Mouse (Mus musculus): Measurements from ENCODE around the gene Hs3st4.

Hs3st4 gene

GRCm38 (mm10) chr7:124150901-124151300 lies 168.2 kb downstream of the Hs3st4 start:
- DNase-seq: no peak

GRCm38 (mm10) chr7:124163301-124163700 lies 180.6 kb downstream of the Hs3st4 start:
- DNase-seq: no peak

DNA sequence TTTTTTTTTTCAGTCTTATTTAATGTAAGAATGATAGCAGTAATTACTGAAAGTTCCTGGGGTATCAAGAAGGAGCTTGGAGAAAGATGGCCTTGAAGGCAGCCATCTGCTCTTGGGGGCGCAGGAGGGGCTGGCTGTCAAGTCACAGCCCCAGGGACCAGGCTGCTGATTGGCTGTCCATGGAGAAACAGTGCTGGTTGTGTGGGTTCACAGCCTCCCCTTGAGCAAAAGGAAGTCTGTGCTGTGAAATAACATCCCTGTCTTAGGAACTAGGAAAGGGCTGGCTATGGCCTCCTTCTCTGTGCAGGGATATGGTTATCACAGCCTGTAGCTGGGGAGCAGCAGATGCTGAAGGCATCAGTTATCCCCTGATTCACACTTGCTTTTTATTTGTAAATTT lies 183.6 kb downstream of the Hs3st4 start:
- no peak for DNase-seq

DNA sequence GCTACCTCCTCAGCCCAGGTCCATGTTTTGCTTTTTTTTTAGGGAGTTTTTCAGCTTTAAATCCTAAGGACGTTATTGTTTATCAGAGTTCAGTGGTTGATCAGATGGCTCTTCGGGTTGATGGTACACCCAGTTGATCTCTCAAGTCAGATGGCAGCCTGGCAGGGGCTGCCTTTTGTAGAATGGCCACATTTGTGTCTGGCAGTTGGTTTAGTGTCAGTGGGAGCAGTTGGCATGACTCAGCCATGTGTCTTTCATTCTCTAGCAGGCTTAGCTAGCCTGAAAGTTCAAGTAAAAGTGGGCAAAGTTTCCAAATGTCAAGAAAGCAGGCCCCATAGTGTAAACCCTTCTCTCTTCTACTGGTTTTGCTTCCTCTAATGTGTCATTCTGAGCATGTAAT lies 186.1 kb downstream of the Hs3st4 start:
- DNase-seq: no peak

- no peak for DNase-seq
Measured at GRCm38 (mm10) chr7:124170001-124170400, 187.3 kb downstream of the Hs3st4 start.

DNA sequence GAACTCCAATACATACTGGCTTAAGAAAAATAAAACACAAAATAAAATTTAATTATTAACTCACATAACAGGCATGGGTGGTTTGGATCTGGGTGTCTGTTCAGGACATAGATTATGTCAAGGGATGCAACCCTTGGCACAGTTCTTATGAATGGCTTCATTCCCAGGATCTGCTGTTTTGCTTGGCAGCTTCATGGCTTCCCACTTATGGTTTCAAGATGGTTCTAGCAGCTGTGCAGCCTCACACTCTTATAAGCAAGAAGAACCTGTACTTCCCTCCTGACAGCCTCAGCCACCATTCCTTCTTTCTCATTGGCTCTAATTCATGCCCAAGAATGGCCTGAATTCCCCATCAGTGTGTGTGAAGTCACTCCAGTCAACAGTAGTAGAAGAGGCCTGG lies 189.3 kb downstream of the Hs3st4 start:
- DNase-seq: peak; percentile 46

- DNase-seq: no peak
Measured at GRCm38 (mm10) chr7:124180926-124181325, 198.3 kb downstream of the Hs3st4 start.

- no peak for DNase-seq
Measured at GRCm38 (mm10) chr7:124184693-124185092, 202.0 kb downstream of the Hs3st4 start.

- no peak for DNase-seq
Measured at GRCm38 (mm10) chr7:124198811-124199570, 216.3 kb downstream of the Hs3st4 start.

DNA sequence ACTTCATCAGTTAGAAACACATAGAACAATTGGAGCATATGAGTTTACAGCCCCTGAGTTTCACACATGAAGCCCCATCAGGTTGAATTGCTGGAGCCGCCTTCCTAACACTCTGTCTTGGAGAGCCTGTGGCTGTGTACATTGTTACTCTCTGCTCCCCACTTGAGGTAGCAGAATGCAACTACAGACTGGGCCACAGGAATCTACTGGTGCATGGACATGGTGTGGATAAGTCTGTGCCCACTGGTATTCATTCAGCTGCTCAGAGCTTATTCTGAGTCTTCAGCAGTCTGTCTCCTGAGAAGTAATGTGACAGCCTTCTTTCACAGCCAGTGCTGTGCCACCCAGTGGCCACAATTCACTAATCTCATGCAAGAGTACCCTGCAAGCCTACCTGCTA lies 234.3 kb downstream of the Hs3st4 start:
- DNase-seq: no peak

- DNase-seq: no peak
Measured at GRCm38 (mm10) chr7:124220556-124220955, 237.9 kb downstream of the Hs3st4 start.

- DNase-seq: no peak
Measured at GRCm38 (mm10) chr7:124237896-124238670, 255.4 kb downstream of the Hs3st4 start.

DNA sequence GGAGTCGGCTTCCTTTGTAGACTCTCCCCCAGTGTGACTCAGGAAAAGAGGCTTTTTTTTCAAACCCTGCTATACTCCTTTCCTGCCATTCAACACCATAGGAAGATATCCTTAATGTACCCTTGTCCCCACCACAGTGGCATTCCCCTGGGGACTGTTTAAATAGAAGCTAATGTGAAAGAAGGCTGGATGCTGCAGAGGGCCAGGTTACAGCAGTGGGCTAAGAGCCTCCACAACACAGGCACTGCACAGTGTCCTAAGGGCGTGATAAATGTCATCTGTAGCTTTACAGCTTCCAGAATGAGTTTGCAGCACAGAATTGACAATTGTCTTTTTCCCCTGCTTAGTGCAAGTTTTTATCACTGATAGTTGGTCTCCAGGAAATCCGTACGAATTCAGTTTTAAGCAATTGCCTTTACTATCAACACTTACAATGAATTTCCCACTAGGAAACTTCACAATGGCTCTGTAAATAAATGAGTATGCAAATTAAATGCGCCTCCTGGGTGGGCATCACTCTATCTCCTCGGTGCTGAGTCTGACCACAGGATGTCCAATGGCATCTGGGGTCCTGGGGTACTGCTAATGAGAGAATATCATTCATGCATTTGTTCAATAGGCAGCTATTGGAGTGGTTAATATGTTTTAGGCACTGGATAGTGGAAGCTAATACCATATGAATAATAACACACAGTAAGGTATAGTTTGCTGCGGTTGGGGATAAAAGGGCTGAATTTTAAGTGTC lies 257.4 kb downstream of the Hs3st4 start:
- no peak for DNase-seq

DNA sequence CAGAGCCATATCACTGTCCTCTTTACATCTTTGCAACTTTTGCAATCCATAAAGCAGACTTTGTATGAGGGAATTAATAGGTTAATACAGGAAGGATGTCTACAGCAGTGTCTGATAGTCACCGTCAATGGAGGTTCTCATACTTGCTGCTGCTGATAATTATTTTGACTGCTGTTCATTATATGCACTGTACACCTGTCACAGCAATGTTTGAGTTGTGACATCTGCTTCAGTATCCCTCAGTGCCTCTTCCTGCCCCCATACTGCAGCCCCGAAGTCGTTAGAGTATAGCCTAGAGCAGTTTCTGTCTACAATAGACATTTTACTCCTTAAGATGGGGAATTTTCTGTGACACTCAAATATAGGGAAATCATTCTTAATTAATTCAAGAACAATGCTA lies 267.2 kb downstream of the Hs3st4 start:
- no peak for DNase-seq

DNA sequence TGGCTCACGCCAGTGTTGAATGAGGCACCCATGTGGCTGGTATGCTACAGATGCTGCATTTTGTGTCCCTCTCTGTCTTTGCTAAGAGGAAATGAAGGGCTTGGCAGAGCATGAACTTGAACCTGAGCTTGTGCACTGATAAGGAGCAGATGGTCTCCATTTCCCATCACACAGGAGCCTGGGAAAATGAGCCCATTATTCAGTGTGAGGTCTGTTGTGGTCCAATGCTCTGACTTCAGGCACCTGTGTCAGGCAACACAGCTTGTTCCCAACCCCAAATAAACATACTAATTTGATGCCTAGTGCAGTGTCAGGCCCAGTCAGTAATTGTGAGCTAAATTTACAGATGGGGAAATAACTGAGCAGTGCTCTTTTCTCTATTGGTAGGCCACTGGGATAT lies 267.9 kb downstream of the Hs3st4 start:
- no peak for DNase-seq

GRCm38 (mm10) chr7:124258419-124258818 lies 275.8 kb downstream of the Hs3st4 start:
- no peak for DNase-seq

DNA sequence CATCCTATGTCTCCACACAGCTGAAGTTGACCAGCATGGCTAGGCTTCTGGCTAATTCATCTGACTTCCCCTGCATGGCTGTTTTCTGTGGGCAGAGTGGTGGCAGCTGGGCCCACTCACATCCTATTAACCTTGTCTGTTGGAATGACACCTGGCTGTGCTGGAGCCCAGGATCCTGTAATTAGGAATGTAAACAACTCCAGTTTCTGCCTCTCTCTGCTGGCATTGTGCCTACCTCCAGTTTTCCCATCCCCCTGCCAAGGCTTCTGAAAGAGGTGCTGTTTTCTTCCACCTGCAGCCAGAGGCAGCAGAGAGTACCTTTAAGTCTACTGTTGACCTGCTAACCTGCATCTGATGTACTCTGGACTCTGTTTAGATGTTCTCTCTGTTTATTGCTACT lies 288.1 kb downstream of the Hs3st4 start:
- DNase-seq: no peak

DNA sequence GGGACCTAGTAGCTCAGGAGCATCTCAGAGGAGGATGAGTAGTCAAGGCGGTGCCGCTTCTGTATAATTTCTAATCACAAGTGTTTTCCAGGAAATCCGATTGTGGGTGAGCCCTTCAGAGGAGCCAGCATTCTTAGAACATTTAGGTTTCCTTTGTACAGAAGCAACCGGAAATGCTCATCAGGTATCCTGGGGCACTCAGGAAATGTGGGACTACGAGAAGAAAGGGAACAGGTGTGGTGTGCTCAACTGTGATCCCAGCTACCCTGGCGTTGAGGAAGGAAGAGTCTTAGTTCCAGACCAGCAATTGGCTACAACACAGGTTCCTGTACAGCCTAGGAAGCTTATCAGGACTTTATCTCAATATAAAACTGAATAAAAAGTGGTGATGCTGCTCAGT lies 307.2 kb downstream of the Hs3st4 start:
- DNase-seq: no peak

- DNase-seq: no peak
Measured at GRCm38 (mm10) chr7:124319451-124319850, 336.8 kb downstream of the Hs3st4 start.

DNA sequence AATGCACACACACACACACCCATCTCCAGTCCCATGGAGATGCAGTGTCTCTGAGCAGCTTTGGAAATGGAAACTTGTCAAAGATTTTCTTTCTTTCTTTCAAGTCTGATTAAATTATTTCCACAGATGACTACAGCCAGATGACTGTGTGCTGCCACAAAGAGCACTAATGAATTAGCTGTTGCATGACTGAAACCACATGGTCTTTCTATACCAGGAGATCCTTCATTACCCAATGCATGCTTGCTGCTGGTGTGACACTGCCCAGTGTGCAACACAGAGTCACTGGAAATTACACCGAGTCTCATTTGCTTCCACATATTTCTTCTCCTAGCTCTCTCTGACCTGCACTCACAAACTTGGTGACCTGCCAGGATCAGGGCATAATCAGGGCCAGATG lies 353.0 kb downstream of the Hs3st4 start:
- no peak for DNase-seq

DNA sequence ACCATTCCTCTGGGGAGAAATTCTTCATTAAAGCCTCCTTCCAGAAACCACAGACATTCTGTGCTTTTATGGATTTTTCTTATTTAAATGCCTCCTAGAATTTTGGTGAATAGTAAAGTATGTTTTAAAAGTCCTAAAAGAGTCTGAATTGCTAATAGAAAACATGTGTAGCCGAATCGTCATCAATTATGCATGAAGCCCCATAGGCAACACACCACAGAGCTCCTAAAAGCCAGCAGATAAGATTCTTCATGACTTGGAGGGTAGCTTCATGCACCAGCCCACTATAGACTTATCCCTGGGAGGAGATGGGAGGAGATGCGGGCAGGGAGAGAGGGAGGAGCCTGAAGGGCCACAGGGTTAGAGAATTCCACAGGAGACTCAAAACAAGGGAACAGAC lies 358.8 kb downstream of the Hs3st4 start:
- DNase-seq: no peak

GRCm38 (mm10) chr7:124347218-124348017 lies 364.7 kb downstream of the Hs3st4 start:
- DNase-seq: peak; percentile 43

DNA sequence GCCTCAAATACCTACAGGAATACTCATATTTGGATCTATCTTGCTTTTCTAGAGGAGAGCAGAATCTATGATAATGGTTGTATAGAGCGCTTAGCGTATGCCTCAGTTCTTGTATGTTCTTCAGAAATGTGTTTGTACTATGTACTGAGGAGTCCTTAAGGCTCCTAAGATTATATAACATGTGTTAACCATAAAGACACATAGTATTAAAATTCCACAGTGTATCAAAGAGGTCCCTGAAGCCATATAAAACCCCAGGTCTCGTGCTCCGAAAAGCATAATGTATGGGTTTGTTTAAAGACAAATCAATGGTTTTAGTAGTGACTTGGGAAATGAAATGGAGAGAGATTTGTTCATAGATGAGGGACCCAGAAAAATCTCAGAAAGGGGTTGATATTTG lies 371.4 kb downstream of the Hs3st4 start:
- no peak for DNase-seq

Measured in kidney, adult 11 months (tissue).